Mouse (Mus musculus): ENCODE measurements around the gene Sema4d. TPM values are rescaled to one million over a fixed set of nuclear protein-coding genes. Genes with fewer than 3 reads are reported as not detected.

Sema4d gene
- polyA plus RNA-seq, 1 experiment from 2014 or later, result 17.3 TPM

- no peaks in the 10 kb centered on the region for H3K36me3 ChIP-seq
- peaks cover 42% of the 10 kb centered on the region for H3K4me1 ChIP-seq (replicated peaks)
- no peak for ATAC-seq (ENCODE audit: insufficient number of reproducible peaks, low FRiP score)
- no peak overlapping the region for H3K9ac ChIP-seq
- H3K4me3 ChIP-seq, result no peak overlapping the region
- H3K27ac ChIP-seq (ENCODE audit: poor library complexity, severe bottlenecking), result no peak overlapping the region
- WGBS, result 83% methylated on average over 6 of the region's 6 CpGs
- H3K4me2 ChIP-seq, result no peak overlapping the region
- H3K27me3 ChIP-seq (replicated peaks), result no peaks in the 10 kb centered on the region
- no peaks in the 10 kb centered on the region for H3K9me3 ChIP-seq (replicated peaks)
Observed at GRCm38 (mm10) chr13:51814646-51815045, 21.1 kb upstream of the Sema4d start.

GRCm38 (mm10) chr13:51813621-51814615, 20.4 kb upstream of the Sema4d start:
- no peak overlapping the region for H3K4me3 ChIP-seq
- no peaks in the 10 kb centered on the region for H3K36me3 ChIP-seq
- H3K9me3 ChIP-seq (replicated peaks), result no peaks in the 10 kb centered on the region
- H3K27me3 ChIP-seq (replicated peaks), result no peaks in the 10 kb centered on the region
- ATAC-seq (ENCODE audit: insufficient number of reproducible peaks, low FRiP score), result peak; percentile 29; the same call in 1 of the 2 replicates
- H3K4me2 ChIP-seq, result no peak overlapping the region
- no peak overlapping the region; the same call in 1 of the 2 replicates for H3K9ac ChIP-seq
- 48% methylated on average over 10 of the region's 10 CpGs for WGBS
- H3K27ac ChIP-seq (ENCODE audit: poor library complexity, severe bottlenecking), result no peak overlapping the region
- peaks cover 40% of the 10 kb centered on the region for H3K4me1 ChIP-seq (replicated peaks)

GRCm38 (mm10) chr13:51808141-51808540, 14.6 kb upstream of the Sema4d start:
- H3K27ac ChIP-seq (ENCODE audit: poor library complexity, severe bottlenecking), result no peak overlapping the region
- H3K36me3 ChIP-seq, result no peaks in the 10 kb centered on the region
- 32% methylated on average over 12 of the region's 12 CpGs for WGBS
- H3K27me3 ChIP-seq (replicated peaks), result no peaks in the 10 kb centered on the region
- ATAC-seq (ENCODE audit: insufficient number of reproducible peaks, low FRiP score), result peak; percentile 51
- H3K4me3 ChIP-seq, result no peak overlapping the region
- 0 out of 2 replicates have a peak, but pooled peaks cover under 1% of the 10 kb centered on the region for H3K4me1 ChIP-seq (replicated peaks)
- no peaks in the 10 kb centered on the region for H3K9me3 ChIP-seq (replicated peaks)
- H3K9ac ChIP-seq, result no peak overlapping the region
- peak overlapping the region; percentile 13; the same call in 1 of the 2 replicates for H3K4me2 ChIP-seq

GRCm38 (mm10) chr13:51806220-51806619, 12.7 kb upstream of the Sema4d start:
- Histone ChIP-seq H3K4me3 (no peak overlapping the region), H3K9me3 (replicated peaks) (no peaks in the 10 kb centered on the region), H3K4me2 (no peak overlapping the region), H3K27me3 (replicated peaks) (no peaks in the 10 kb centered on the region), H3K4me1 (replicated peaks) (no peaks in the 10 kb centered on the region), H3K9ac (no peak overlapping the region), H3K36me3 (no peaks in the 10 kb centered on the region), H3K27ac (ENCODE audit: poor library complexity, severe bottlenecking) (no peak overlapping the region)
- 79% methylated on average over 15 of the region's 15 CpGs for WGBS
- no peak for ATAC-seq (ENCODE audit: insufficient number of reproducible peaks, low FRiP score)

GRCm38 (mm10) chr13:51805634-51806033, 12.1 kb upstream of the Sema4d start:
- Histone ChIP-seq H3K4me1 (replicated peaks) (0 out of 2 replicates have a peak, but pooled peaks cover 5% of the 10 kb centered on the region), H3K4me3 (no peak overlapping the region), H3K4me2 (no peak overlapping the region), H3K9me3 (replicated peaks) (no peaks in the 10 kb centered on the region), H3K36me3 (no peaks in the 10 kb centered on the region), H3K9ac (no peak overlapping the region), H3K27ac (ENCODE audit: poor library complexity, severe bottlenecking) (no peak overlapping the region), H3K27me3 (replicated peaks) (no peaks in the 10 kb centered on the region)
- ATAC-seq (ENCODE audit: insufficient number of reproducible peaks, low FRiP score), result no peak
- 71% methylated on average over 4 of the region's 4 CpGs for WGBS

- H3K36me3 ChIP-seq, result no peaks in the 10 kb centered on the region
- 58% methylated on average over 9 of the region's 9 CpGs for WGBS
- H3K4me1 ChIP-seq (replicated peaks), result peaks cover 11% of the 10 kb centered on the region; the same call in 1 of the 2 replicates
- no peaks in the 10 kb centered on the region for H3K9me3 ChIP-seq (replicated peaks)
- H3K27ac ChIP-seq (ENCODE audit: poor library complexity, severe bottlenecking), result no peak overlapping the region
- H3K4me3 ChIP-seq, result no peak overlapping the region
- no peak overlapping the region for H3K9ac ChIP-seq
- H3K4me2 ChIP-seq, result no peak overlapping the region
- peaks cover 4% of the 10 kb centered on the region; the same call in 1 of the 2 replicates for H3K27me3 ChIP-seq (replicated peaks)
- ATAC-seq (ENCODE audit: insufficient number of reproducible peaks, low FRiP score), result no peak
Observed at GRCm38 (mm10) chr13:51800921-51801320, 7.4 kb upstream of the Sema4d start.

GRCm38 (mm10) chr13:51799735-51800522, 6.4 kb upstream of the Sema4d start:
- Histone ChIP-seq H3K27me3 (replicated peaks) (peaks cover 4% of the 10 kb centered on the region; the same call in 1 of the 2 replicates), H3K9me3 (replicated peaks) (no peaks in the 10 kb centered on the region), H3K4me2 (no peak overlapping the region), H3K4me1 (replicated peaks) (peaks cover 11% of the 10 kb centered on the region; the same call in 1 of the 2 replicates), H3K9ac (no peak overlapping the region), H3K27ac (ENCODE audit: poor library complexity, severe bottlenecking) (no peak overlapping the region), H3K4me3 (no peak overlapping the region), H3K36me3 (no peaks in the 10 kb centered on the region)
- WGBS, result 80% methylated on average over 16 of the region's 16 CpGs
- ATAC-seq (ENCODE audit: insufficient number of reproducible peaks, low FRiP score), result no peak

GRCm38 (mm10) chr13:51797899-51798746, 4.6 kb upstream of the Sema4d start:
- Histone ChIP-seq H3K36me3 (no peaks in the 10 kb centered on the region), H3K4me1 (replicated peaks) (peaks cover 15% of the 10 kb centered on the region), H3K9ac (peak overlapping the region; percentile 19; the same call in 1 of the 2 replicates), H3K27me3 (replicated peaks) (peaks cover 4% of the 10 kb centered on the region; the same call in 1 of the 2 replicates), H3K4me3 (no peak overlapping the region), H3K27ac (ENCODE audit: poor library complexity, severe bottlenecking) (no peak overlapping the region), H3K4me2 (no peak overlapping the region), H3K9me3 (replicated peaks) (no peaks in the 10 kb centered on the region)
- no peak for ATAC-seq (ENCODE audit: insufficient number of reproducible peaks, low FRiP score)
- 50% methylated on average over 8 of the region's 8 CpGs for WGBS

GRCm38 (mm10) chr13:51793948-51794347, 401 bp upstream of the Sema4d start:
- Histone ChIP-seq H3K4me3 (peak overlapping the region; percentile 91), H3K27me3 (replicated peaks) (peaks cover 19% of the 10 kb centered on the region), H3K9me3 (replicated peaks) (no peaks in the 10 kb centered on the region), H3K36me3 (no peaks in the 10 kb centered on the region), H3K4me2 (peak overlapping the region; percentile 97), H3K27ac (ENCODE audit: poor library complexity, severe bottlenecking) (no peak overlapping the region), H3K4me1 (replicated peaks) (peaks cover 37% of the 10 kb centered on the region), H3K9ac (no peak overlapping the region)
- ATAC-seq (ENCODE audit: insufficient number of reproducible peaks, low FRiP score), result no peak
- 40% methylated on average over 6 of the region's 7 CpGs for WGBS

GRCm38 (mm10) chr13:51792729-51793424, 670 bp downstream of the Sema4d start:
- H3K9me3 ChIP-seq (replicated peaks), result no peaks in the 10 kb centered on the region
- peak overlapping the region; percentile 46; the same call in 1 of the 2 replicates for H3K27ac ChIP-seq (ENCODE audit: poor library complexity, severe bottlenecking)
- peak overlapping the region; percentile 88 for H3K9ac ChIP-seq
- WGBS, result 3% methylated on average over 43 of the region's 43 CpGs
- peaks cover 42% of the 10 kb centered on the region for H3K4me1 ChIP-seq (replicated peaks)
- H3K27me3 ChIP-seq (replicated peaks), result peaks cover 18% of the 10 kb centered on the region
- ATAC-seq (ENCODE audit: insufficient number of reproducible peaks, low FRiP score), result peak; percentile 34
- H3K36me3 ChIP-seq, result no peaks in the 10 kb centered on the region
- H3K4me3 ChIP-seq, result peak overlapping the region; percentile 91
- peak overlapping the region; percentile 97 for H3K4me2 ChIP-seq

Measured in heart, embryonic 12.5 days (tissue).